Mouse (Mus musculus): ENCODE measurements at regions not wholly inside any gene's neighbourhood (a gene's known extent, or its start where the extent isn't known, plus 50 kb on each side); places are given as distances from the start of the nearest gene placed in this dataset.
A peak's percentile ranks its signal among the peaks of the same experiment; 100 is the strongest.

DNA sequence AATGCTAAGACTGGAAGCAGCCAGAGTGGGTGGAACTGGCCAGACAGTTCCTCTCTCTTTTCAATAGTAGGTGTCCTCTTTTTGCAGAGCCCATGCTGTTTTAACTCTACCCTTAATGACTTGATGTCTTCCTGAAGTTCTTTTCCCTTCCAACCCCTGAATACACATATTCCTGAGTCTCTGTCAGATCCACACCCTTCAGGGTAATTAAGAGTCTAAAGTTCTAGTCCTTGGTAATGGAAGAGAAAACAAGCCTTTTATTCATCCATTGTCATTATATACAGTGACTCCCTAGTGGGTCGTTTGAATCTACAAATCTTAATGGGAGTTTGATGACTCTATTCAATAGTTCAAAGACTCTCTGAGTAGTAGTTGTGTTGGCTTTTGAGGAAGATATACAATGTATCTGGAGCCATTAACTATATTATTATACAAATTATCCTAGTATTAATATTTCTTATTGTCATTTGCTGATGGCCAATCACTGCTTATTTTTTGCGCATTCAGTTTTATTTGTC is 345.9 kb upstream of the 4930412O13Rik start:
- peaks cover 13% of the 10 kb centered on the region for H3K27me3 ChIP-seq (ENCODE audit: insufficient read depth, low read length)
- no peak for TF ChIP-seq POU5F1 (IDR thresholded peaks at IDR 0.05; ENCODE audit: borderline replicate concordance, low read length)
- TF ChIP-seq NANOG (IDR thresholded peaks at IDR 0.05; ENCODE audit: borderline replicate concordance, low read length), result peak; percentile 98
- H3K4me3 ChIP-seq (replicated peaks; ENCODE audit: low read length), result no peak overlapping the region
- peaks cover 8% of the 10 kb centered on the region; the same call in 1 of the 2 replicates for H3K4me1 ChIP-seq (replicated peaks; ENCODE audit: low read depth, low read length)
- H3K9me3 ChIP-seq (ENCODE audit: low read length), result peaks cover 39% of the 10 kb centered on the region
- H3K36me3 ChIP-seq (ENCODE audit: insufficient read depth, low read length), result no peaks in the 10 kb centered on the region

DNA sequence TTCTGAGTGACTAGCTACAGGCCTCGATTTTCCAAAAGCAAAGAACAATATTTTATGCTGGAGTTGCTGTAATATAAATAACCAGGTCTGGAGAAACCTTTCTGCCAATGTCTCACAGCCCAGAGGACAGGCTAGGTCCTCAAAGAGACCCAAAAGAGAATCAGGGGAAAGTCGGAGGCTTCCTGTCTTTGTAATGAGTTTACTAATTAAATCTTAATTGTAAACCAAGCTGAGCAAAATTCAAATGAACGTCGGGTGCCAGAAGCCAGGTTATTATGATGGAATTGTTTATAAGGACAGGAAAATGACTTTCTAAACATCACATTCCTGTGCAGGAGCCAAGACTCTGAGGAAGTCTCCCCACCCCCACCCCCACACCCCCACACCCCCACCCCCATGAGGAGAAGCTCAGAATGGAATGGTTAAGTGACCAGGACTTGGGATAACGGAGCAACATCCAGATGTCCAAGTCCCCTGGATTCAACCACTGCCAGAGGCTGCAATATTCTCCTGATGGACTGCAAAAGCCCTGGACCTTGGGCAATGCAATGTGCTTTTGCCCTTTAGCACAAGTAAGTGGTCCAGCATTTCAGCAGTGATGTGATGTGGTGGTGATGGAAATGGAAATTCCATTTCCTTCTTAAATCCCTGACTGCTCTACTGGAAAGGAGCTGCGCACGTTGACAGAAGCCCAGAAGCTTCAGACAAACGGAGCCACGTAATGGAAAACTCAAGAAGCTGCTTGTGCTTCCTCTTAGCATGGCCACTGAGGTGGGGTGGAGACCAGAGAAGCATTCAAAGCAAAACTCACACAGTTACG is 333.1 kb upstream of the 4930412O13Rik start:
- no peaks in the 10 kb centered on the region for H3K36me3 ChIP-seq (ENCODE audit: insufficient read depth, low read length)
- H3K4me3 ChIP-seq (replicated peaks; ENCODE audit: low read length), result no peak overlapping the region
- H3K4me1 ChIP-seq (replicated peaks; ENCODE audit: low read depth, low read length), result peaks cover 11% of the 10 kb centered on the region
- TF ChIP-seq POU5F1 (IDR thresholded peaks at IDR 0.05; ENCODE audit: borderline replicate concordance, low read length), result no peak
- TF ChIP-seq CTCF (conservative IDR thresholded peaks at IDR 0.05; ENCODE audit: low read length), result no peak
- no peak for TF ChIP-seq NANOG (IDR thresholded peaks at IDR 0.05; ENCODE audit: borderline replicate concordance, low read length)
- H3K9me3 ChIP-seq (ENCODE audit: low read length), result no peaks in the 10 kb centered on the region
- H3K27me3 ChIP-seq (ENCODE audit: insufficient read depth, low read length), result no peaks in the 10 kb centered on the region

DNA sequence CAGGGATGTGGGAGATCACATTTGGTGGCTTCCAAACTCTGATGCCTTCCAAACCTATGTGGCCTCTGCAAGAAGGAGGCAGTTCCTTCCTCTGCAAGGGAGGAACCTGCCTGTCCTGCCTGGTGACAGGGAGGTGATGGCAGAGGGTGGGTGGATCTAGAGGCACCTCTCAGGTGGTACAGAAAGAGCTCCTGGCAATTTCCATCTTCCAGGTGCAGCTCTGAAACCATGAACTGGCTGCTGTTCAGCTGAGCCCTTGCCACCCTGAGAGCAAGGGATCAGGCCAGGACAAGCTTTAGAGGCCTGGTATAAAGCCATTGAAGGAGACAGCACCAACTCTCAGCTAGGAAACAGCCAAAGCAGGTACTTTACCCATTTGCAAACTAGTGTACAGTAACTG is 327.7 kb upstream of the 4930412O13Rik start:
- Histone ChIP-seq H3K36me3 (ENCODE audit: insufficient read depth, low read length) (no peaks in the 10 kb centered on the region), H3K9me3 (ENCODE audit: low read length) (no peaks in the 10 kb centered on the region), H3K27me3 (ENCODE audit: insufficient read depth, low read length) (no peaks in the 10 kb centered on the region), H3K4me1 (replicated peaks; ENCODE audit: low read depth, low read length) (no peaks in the 10 kb centered on the region), H3K4me3 (replicated peaks; ENCODE audit: low read length) (no peak overlapping the region)
- no peak for TF ChIP-seq CTCF (conservative IDR thresholded peaks at IDR 0.05; ENCODE audit: low read length)
- TF ChIP-seq POU5F1 (IDR thresholded peaks at IDR 0.05; ENCODE audit: borderline replicate concordance, low read length), result no peak
- no peak for TF ChIP-seq NANOG (IDR thresholded peaks at IDR 0.05; ENCODE audit: borderline replicate concordance, low read length)

DNA sequence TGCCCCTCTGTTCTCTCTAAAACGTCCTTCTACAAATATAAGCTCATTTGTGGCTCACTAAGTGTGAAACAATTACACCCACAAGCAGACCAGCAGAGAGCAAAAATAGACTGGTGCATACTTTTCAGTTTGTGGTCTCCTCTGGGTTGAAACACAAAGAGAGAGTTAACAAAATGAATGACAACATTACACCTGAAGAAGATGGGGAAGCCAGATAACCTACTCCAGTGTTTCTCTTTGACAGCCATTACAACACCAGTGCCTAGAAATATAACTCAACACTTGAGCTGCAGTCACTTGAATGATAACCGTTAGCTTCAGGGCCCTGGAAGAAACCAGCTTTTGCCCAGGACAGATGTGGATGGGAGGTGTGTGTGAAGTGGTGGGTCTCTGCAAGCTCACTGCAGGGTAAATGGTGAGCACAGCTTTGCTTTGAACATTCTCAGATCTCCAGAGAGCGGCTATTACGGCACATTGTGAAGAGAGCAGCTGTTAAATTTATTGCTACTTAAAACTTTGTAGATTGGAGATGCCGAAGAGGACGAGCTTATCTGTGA is 316.5 kb upstream of the 4930412O13Rik start:
- no peak overlapping the region for H3K4me3 ChIP-seq (replicated peaks; ENCODE audit: low read length)
- TF ChIP-seq NANOG (IDR thresholded peaks at IDR 0.05; ENCODE audit: borderline replicate concordance, low read length) (no peak), POU5F1 (IDR thresholded peaks at IDR 0.05; ENCODE audit: borderline replicate concordance, low read length) (no peak), CTCF (conservative IDR thresholded peaks at IDR 0.05; ENCODE audit: low read length) (no peak)
- no peaks in the 10 kb centered on the region for H3K4me1 ChIP-seq (replicated peaks; ENCODE audit: low read depth, low read length)

DNA sequence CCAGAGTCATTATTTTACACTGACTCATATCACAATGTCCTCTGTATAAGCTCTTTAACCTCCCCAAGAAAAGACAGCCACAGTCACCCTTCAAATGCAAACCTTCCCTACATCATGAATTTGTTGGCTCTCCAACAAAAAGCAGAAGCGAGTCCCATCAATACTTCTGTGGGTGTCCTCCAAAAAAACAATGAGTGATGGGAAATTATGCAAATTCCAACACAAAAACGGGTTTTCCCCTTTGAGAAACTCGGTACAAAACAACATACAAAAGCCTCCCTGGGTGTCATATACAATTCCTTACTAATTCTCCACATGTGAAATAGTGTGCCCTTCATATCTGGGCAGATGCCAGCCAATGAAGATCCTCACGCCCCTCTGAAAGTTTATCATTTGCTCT is 311.8 kb upstream of the 4930412O13Rik start:
- no peaks in the 10 kb centered on the region for H3K9me3 ChIP-seq (ENCODE audit: low read length)
- H3K4me3 ChIP-seq (replicated peaks; ENCODE audit: low read length), result no peak overlapping the region
- no peaks in the 10 kb centered on the region for H3K36me3 ChIP-seq (ENCODE audit: insufficient read depth, low read length)
- TF ChIP-seq NANOG (IDR thresholded peaks at IDR 0.05; ENCODE audit: borderline replicate concordance, low read length), result no peak
- no peak for TF ChIP-seq POU5F1 (IDR thresholded peaks at IDR 0.05; ENCODE audit: borderline replicate concordance, low read length)
- TF ChIP-seq CTCF (conservative IDR thresholded peaks at IDR 0.05; ENCODE audit: low read length), result no peak
- no peaks in the 10 kb centered on the region; the same call in 1 of the 2 replicates for H3K27me3 ChIP-seq (ENCODE audit: insufficient read depth, low read length)
- H3K4me1 ChIP-seq (replicated peaks; ENCODE audit: low read depth, low read length), result no peaks in the 10 kb centered on the region

More for the DNA sequence above, 316.5 kb upstream of the 4930412O13Rik start:
- no peaks in the 10 kb centered on the region for H3K9me3 ChIP-seq (ENCODE audit: low read length)
- no peaks in the 10 kb centered on the region; the same call in 1 of the 2 replicates for H3K27me3 ChIP-seq (ENCODE audit: insufficient read depth, low read length)
- no peaks in the 10 kb centered on the region for H3K36me3 ChIP-seq (ENCODE audit: insufficient read depth, low read length)

DNA sequence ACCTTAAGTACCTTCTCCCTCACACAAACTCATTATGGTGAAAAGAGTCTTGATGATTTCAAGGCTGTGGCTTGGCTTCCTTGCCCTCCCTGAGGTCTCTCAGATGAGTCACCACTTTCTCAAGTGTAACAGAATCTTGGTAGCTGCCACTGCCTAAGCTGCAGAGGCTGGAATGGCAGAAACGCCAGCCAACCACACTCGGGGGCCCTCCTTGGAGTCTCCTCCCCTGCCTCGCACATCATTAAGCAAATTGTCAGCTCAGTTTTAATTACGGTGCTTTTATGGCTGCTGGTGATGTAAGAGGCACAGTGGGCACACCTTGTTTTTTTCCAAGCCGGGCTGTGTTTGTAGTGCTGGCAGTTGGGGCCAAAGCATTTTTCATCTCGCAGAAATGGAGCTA is 306.9 kb upstream of the 4930412O13Rik start:
- no peaks in the 10 kb centered on the region for H3K9me3 ChIP-seq (ENCODE audit: low read length)
- H3K36me3 ChIP-seq (ENCODE audit: insufficient read depth, low read length), result no peaks in the 10 kb centered on the region
- no peaks in the 10 kb centered on the region for H3K4me1 ChIP-seq (replicated peaks; ENCODE audit: low read depth, low read length)
- TF ChIP-seq CTCF (conservative IDR thresholded peaks at IDR 0.05; ENCODE audit: low read length) (no peak), NANOG (IDR thresholded peaks at IDR 0.05; ENCODE audit: borderline replicate concordance, low read length) (no peak), POU5F1 (IDR thresholded peaks at IDR 0.05; ENCODE audit: borderline replicate concordance, low read length) (no peak)
- H3K4me3 ChIP-seq (replicated peaks; ENCODE audit: low read length), result no peak overlapping the region
- H3K27me3 ChIP-seq (ENCODE audit: insufficient read depth, low read length), result no peaks in the 10 kb centered on the region

DNA sequence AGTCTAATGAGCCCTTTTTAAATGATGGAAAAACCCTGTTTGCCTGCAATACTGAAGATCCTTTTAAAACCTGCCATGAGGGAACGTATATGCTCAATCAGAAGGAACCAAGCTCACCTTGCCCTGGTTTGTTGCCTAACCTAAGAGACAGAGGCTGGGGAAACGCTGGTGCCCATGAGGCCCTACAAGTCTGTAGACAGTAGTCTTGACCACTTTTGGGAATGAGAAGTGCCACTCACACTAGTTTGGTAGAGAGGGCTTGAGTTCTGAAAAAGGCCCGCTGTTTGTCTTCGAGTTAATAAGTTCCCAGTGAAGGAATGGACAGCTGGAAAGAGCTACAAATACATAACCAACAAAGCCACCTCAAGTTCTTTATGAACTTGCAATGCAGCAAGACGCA is 306.4 kb upstream of the 4930412O13Rik start:
- no peak overlapping the region for H3K4me3 ChIP-seq (replicated peaks; ENCODE audit: low read length)
- no peaks in the 10 kb centered on the region for H3K4me1 ChIP-seq (replicated peaks; ENCODE audit: low read depth, low read length)
- H3K9me3 ChIP-seq (ENCODE audit: low read length), result no peaks in the 10 kb centered on the region
- no peaks in the 10 kb centered on the region for H3K36me3 ChIP-seq (ENCODE audit: insufficient read depth, low read length)
- H3K27me3 ChIP-seq (ENCODE audit: insufficient read depth, low read length), result no peaks in the 10 kb centered on the region
- TF ChIP-seq CTCF (conservative IDR thresholded peaks at IDR 0.05; ENCODE audit: low read length) (no peak), POU5F1 (IDR thresholded peaks at IDR 0.05; ENCODE audit: borderline replicate concordance, low read length) (no peak), NANOG (IDR thresholded peaks at IDR 0.05; ENCODE audit: borderline replicate concordance, low read length) (no peak)

DNA sequence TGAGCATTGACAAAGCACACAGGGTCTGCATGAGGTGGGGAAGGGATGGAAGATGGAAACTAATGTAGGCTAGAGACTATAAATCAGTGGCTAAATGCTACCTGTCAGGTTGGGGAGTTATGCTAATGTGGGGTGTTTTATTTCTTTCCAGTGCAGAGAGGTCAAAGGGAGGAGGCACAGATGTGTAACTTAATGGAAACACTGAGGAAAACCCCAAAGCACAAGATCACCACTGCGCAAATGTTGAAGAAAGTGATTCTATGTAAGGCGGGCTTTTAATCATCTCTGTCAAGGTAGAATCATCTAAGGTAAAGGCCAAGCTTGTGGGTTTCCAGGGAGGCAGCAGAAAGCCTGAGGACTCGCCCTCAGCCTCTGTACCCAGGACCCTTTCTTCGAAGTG is 303.2 kb upstream of the 4930412O13Rik start:
- no peaks in the 10 kb centered on the region for H3K9me3 ChIP-seq (ENCODE audit: low read length)
- TF ChIP-seq NANOG (IDR thresholded peaks at IDR 0.05; ENCODE audit: borderline replicate concordance, low read length) (no peak), POU5F1 (IDR thresholded peaks at IDR 0.05; ENCODE audit: borderline replicate concordance, low read length) (no peak), CTCF (conservative IDR thresholded peaks at IDR 0.05; ENCODE audit: low read length) (no peak)
- H3K4me3 ChIP-seq (replicated peaks; ENCODE audit: low read length), result no peak overlapping the region
- H3K36me3 ChIP-seq (ENCODE audit: insufficient read depth, low read length), result no peaks in the 10 kb centered on the region
- H3K4me1 ChIP-seq (replicated peaks; ENCODE audit: low read depth, low read length), result no peaks in the 10 kb centered on the region
- H3K27me3 ChIP-seq (ENCODE audit: insufficient read depth, low read length), result no peaks in the 10 kb centered on the region

Data from E14TG2a.4 (cell line).